In genomic region chr10:115624957-115625356, GRCm38 (mm10) we compare ENCODE assay signal across 26 mouse cellular contexts. TPM values are rescaled to one million over a fixed set of nuclear protein-coding genes. Genes with fewer than 3 reads are reported as not detected.
"Had no signal": no experiment of that assay in that cellular context is flagged by ENCODE, and none has a peak within 500 bp of the region (broad histone marks: within the 10 kb centered on the region; RNA-seq: fewer than 3 reads in every experiment).

No protein-coding gene starts in this region.

- H3K9me3 ChIP-seq: midbrain, embryonic 12.5 days; midbrain, embryonic 15.5 days; neural tube, embryonic 13.5 days; neural tube, embryonic 15.5 days had no signal

- DNase-seq: lung, adult 18-20 months; lung, embryonic 14.5 days; lung, postnatal 10 days; lung, postnatal 4 days; retina, postnatal 1 day; right cerebral cortex, adult 18-20 months; right cerebral cortex, postnatal 25 days; right cerebral cortex, postnatal 4 days; spleen, adult 18-20 months; thymus, adult 18-20 months; thymus, postnatal 14 days; thymus, postnatal 36 days had no signal

- H3K27me3 ChIP-seq: midbrain, embryonic 15.5 days; neural tube, embryonic 13.5 days; neural tube, embryonic 15.5 days had no signal

- H3K27ac ChIP-seq: liver, embryonic 14.5 days; midbrain, embryonic 12.5 days; midbrain, embryonic 15.5 days; neural tube, embryonic 13.5 days; neural tube, embryonic 15.5 days had no signal

- H3K4me1 ChIP-seq: midbrain, embryonic 15.5 days; neural tube, embryonic 13.5 days; neural tube, embryonic 15.5 days had no signal

- H3K9ac ChIP-seq: liver, embryonic 14.5 days; lung, embryonic 14.5 days; midbrain, embryonic 12.5 days; midbrain, embryonic 15.5 days; neural tube, embryonic 13.5 days; neural tube, embryonic 15.5 days had no signal

- H3K4me2 ChIP-seq: lung, embryonic 14.5 days; neural tube, embryonic 13.5 days; neural tube, embryonic 15.5 days had no signal

- H3K36me3 ChIP-seq: midbrain, embryonic 12.5 days; midbrain, embryonic 15.5 days; neural tube, embryonic 13.5 days; neural tube, embryonic 15.5 days had no signal

- H3K4me3 ChIP-seq: midbrain, embryonic 12.5 days; myocyte; neural tube, embryonic 13.5 days; neural tube, embryonic 15.5 days had no signal

RNA-seq across cellular contexts. Expression of gene A930009A15Rik, which starts 55.2 kb away (rescaled TPM):
- total RNA-seq: megakaryocyte, adult 5-6 weeks; megakaryocyte-erythroid progenitor cell, adult 5-6 weeks had no signal
- polyA plus RNA-seq: liver, embryonic 14.5 days; liver, embryonic 16.5 days; lung, embryonic 14.5 days; lung, embryonic 16.5 days; myocyte; neural tube, embryonic 11.5 days; small intestine, adult 2 months; stomach, embryonic 14.5 days; thymus, postnatal 0 days had no signal
